Mouse (Mus musculus): ENCODE measurements around the gene Lyrm4.

The Lyrm4 gene

GRCm38 (mm10) chr13:36105591-36105990, 11.7 kb downstream of the Lyrm4 start:
- in situ Hi-C loops (cut with MboI, MseI), result no loop called here

DNA sequence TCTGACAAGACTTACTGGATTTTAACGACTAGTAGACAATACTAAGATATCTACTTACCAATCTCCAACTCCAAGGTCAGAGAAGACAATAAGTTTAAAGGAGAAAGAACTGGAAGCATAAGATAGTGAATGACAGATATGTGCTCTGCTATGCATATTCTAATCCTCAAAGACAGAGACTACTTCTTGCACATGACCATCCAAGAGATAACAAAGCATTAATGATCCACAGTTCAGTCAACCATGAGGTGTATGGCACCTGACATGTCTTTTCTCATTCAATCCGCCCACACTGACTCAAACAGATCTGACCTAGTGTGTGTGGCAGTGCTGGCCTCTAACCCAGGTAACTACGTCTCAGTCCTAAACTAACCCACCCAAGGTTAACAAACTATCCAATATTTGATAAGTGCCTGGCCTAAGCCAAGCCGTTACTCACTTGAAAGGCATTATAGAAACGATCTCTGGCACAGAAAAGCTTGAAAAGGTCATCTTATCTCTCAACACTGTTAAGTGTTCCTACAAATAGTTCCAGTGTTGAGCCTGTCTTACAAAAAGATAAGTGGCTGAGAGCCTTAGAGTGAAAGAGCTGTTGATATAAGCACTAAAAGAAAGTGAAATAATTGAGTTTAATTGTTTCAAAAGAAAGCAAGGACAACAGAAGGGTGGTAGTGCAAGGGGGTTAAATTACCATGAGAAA, 20.5 kb downstream of the Lyrm4 start:
- in situ Hi-C loops (cut with MboI, MseI), result no loop called here

DNA sequence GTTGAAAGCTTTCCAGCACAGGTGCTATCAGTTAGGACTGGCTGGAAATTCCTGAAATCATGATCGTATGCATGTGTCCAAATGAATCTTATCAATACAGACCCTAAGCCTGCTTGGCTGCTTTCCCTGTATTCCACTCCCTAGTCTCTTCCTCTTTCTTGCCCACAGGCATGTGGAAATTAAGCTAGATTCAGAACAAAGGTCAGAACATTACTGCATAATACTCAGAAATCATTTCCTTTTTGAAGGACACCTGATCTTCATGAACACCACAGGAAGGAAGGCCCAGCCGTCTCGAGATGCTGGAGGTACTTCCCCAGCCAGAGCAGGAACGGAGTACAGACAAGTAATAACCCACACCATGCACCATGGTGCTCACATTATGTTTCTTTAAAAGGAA, 29.2 kb downstream of the Lyrm4 start:
- in situ Hi-C loops (cut with MboI, MseI), result no loop called here

DNA sequence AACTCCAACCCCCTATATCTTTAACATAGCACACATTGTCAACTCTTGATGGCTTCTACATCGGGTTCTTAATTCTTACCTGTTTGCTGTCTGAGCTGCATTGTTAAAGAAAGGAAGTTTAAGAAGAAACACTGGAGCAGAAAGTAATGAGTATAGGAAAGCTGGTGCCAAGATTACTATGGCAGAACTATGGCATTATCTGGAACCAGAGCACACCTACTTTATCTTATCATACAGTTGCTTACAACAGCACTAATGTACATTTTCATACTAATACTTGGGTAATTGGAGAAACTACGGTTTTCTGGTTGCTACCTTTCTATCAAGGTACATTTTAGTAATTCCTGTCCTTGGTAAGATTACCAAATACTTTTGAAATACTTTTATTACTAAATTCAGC, 29.9 kb downstream of the Lyrm4 start:
- in situ Hi-C loops (cut with MboI, MseI), result no loop called here

DNA sequence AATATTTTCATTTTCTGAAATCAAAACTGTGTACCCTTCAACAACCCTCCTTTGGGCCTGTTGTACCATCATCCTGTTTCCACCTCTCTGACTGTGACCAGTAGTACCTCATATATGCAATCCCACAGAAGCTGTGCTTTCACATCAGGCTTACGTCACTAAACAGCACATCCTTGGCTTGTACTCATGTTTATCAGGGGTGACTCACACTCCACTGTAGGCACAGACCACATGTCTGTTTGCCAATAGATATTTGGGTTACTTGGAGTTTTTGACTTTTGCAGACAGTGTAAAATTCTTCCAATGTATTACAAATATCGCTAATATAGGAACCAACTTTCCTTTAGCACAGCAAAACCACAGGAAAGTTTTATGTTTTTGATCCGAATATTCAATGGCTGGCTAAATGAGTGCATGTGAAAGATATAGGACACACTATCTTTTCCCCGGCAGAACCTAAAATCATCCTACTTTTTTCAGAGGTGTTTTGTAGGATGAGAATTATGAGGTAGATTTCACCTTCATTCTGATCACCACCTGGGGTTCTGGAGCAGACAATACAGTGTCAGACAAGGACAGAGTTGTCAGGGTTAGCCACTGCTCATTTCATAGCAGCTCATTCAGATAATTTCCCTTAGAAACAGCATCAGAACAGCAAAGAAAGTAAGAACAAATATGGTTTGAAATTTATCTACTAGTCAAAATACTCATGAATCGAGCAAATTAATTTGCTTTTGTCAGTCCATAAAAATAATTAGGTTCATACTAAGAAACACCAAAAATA, 30.5 kb downstream of the Lyrm4 start:
- in situ Hi-C loops (cut with MboI, MseI), result no loop called here

- in situ Hi-C loops (cut with MboI, MseI), result no loop called here
Measured at GRCm38 (mm10) chr13:36085971-36086370, 31.4 kb downstream of the Lyrm4 start.

DNA sequence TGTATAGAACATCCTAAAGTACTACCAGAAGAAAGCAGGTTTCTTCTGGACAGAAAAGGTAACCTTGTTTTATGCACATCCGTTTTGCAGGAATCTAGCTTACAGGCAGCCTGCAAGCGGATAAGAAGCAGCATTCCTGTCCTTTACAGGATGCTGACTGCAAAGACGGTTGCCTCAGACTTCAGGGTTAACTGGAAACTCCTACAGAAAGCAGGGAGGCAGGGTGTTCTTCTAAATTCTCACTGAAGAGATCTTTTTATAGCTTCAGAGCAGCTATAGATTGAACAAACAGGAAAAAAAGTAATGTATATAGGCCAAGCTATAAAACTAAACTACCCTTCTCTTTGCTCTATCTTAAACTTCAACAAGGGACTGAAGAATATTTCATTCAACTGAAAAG, 32.6 kb downstream of the Lyrm4 start:
- in situ Hi-C loops (cut with MboI, MseI), result no loop called here

DNA sequence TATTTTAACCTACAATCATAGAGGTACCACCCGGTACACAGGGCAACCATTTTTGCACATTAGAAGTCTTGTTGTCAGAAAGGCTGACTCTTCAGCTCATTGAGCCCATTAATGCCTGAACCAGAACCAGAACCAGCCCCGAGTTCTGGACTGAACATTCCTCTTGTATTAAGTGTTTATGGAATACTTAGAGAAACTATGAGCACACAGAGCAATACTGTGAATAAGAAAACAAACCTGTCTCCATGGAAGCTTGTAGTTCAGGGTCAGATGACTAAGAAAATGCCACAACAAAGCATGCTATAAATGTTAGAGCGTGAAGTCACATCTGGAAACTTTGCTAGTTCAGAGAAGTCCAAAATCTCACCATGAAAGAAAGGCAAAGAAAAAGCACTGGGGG, 35.7 kb downstream of the Lyrm4 start:
- in situ Hi-C loops (cut with MboI, MseI), result no loop called here

- in situ Hi-C loops (cut with MboI, MseI), result no loop called here
Measured at GRCm38 (mm10) chr13:36074484-36074883, 42.8 kb downstream of the Lyrm4 start.

GRCm38 (mm10) chr13:36066676-36067075, 50.6 kb downstream of the Lyrm4 start:
- in situ Hi-C loops (cut with MboI, MseI), result no loop called here

- in situ Hi-C loops (cut with MboI, MseI), result no loop called here
Measured at GRCm38 (mm10) chr13:36057489-36057888, 59.8 kb downstream of the Lyrm4 start.

GRCm38 (mm10) chr13:36056925-36057324, 60.4 kb downstream of the Lyrm4 start:
- in situ Hi-C loops (cut with MboI, MseI), result no loop called here

DNA sequence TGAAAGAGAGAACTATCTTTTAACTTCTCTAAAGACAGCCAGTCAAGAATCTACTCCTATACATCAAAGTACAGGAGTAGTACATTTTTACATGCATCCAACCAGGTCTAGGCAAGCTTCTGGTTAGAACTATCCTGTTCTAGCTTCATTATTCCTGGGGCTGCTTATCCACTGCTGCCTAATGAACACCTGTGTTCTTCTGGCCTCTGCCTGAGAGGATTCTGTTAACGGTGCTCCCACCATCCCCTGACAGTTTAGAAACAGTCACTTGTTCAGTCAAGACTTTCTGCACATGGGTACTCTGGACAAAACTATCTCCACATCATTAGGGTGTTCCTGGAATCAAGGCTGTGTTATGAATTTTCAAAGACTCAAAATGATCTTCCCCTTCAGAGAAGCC, 60.8 kb downstream of the Lyrm4 start:
- in situ Hi-C loops (cut with MboI, MseI), result no loop called here

- in situ Hi-C loops (cut with MboI, MseI), result no loop called here
Measured at GRCm38 (mm10) chr13:36035528-36035927, 81.8 kb downstream of the Lyrm4 start.

DNA sequence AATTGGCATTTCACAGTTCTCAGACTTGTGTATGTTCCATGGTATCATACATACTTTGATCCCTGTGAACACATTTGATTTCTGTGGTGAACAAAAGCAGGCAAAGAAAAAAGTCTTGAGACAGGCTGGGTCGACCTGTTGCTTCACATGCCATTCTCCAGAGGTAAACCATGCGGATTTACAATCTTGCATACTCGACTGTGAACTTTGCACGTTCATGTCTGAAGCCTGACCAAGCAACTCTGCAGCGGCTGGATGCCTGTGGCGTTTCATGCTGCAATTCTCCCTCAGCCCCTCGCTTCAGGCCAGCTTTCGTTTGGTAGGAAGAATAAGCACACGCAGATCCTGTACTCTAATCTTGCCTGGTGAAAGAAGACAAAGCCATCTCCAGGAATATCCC, 85.4 kb downstream of the Lyrm4 start:
- in situ Hi-C loops (cut with MboI, MseI), result no loop called here

DNA sequence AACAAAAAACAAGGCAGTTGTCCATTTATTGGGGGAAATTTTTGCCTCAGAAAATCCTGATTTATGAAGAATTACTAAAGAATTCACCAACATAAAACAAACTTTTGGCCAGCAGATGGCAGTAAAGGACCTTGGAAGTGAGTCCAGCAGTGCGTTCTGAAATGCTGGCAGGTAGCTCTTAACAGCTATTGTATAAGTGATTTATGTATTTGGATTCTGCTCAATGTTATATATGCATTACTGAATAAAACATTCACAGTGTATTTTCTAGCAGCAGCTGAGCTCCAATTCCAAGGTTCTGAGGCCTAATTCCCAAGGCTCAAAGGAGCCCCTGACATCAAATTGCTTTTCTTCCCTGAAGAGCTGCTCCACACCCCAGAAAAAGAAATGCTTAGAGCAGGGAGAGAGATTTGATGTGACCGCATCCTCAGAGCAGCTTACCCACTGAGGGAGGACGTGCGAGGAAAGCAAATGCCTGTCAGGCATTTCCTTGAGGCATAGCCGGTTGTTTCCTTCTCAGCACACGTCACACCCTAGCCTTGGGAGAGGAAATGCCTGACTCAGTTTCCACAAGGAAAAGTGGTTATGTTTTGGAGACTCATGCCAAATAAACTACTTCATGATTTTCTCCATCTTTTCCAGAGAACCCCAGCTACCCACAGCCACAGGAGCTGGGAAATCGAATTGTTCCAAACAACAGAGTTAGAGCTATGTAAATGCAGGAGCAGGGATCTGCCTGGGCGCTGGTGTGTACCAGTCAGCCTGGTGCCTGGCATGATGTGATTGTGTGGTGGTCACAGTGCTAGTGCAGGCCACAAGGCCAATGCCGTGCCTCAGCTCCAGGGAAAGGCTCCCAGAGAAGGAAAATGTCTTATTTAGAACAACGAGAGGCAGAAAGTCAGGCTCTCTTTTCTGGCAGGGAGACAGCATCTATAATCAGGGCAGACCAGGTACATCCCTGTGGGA, 97.7 kb downstream of the Lyrm4 start:
- in situ Hi-C loops (cut with MboI, MseI), result loop anchor here (25.0 kb wide), 1 partner anchor 218 kb away; no protein-coding TSS in a partner anchor

- in situ Hi-C loops (cut with MboI, MseI), result loop anchor here (25.0 kb wide), 1 partner anchor 219 kb away; no protein-coding TSS in a partner anchor
Measured at GRCm38 (mm10) chr13:36018017-36018416, 99.3 kb downstream of the Lyrm4 start.

DNA sequence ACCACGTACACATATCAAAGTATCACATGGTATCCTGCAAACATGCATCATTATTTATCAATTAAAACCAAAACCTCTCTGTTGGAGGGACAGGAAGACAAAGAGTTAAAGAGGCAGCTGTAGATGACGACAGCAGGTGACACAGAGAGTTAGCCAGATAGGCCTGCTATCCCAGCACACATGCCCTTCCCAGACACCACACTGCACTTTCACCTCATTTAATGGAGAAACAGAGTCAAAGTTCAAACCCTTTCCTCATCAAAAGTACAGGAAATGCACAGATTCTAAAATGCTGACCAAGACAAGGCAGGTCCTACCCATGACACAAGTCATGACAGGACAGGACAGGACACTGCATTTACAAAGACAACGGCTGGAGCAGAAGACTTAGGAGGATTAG, 101.7 kb downstream of the Lyrm4 start:
- in situ Hi-C loops (cut with MboI, MseI), result loop anchor here (25.0 kb wide), 1 partner anchor 222 kb away; no protein-coding TSS in a partner anchor

DNA sequence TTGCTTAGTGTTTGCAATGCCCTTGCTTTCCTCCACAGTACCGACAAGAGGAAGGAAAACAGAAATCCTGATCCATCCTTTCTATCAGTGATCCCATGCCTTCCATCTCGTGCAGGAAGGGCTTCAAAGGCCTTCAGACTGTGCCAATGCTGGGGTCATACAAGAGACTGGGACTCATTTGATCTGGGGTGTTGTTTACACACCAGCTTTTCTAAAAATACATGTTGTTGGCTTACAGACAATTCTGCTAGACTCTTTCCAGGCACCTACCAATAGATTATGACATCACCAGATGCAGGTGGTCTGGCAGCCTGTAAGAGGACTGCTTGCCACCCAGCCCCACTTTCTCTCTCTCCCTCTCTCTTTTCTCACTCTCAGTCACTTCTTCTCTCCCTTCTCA, 107.3 kb downstream of the Lyrm4 start:
- in situ Hi-C loops (cut with MboI, MseI), result loop anchor here (25.0 kb wide), 1 partner anchor 227 kb away; no protein-coding TSS in a partner anchor

- in situ Hi-C loops (cut with MboI, MseI), result loop anchor here (25.0 kb wide), 1 partner anchor 237 kb away; no protein-coding TSS in a partner anchor
Measured at GRCm38 (mm10) chr13:36000798-36001197, 116.5 kb downstream of the Lyrm4 start.

GRCm38 (mm10) chr13:35997606-35998005, 119.7 kb downstream of the Lyrm4 start:
- in situ Hi-C loops (cut with MboI, MseI), result no loop called here

Data from regulatory T cell (primary cell).